Mouse (Mus musculus) ES-Bruce4 (cell line): ENCODE measurements around the gene Nos3.

Source experiments
- CTCF ChIP-seq: IDR thresholded peaks from one replicate; pipeline ENCODE4 v1.8.1; 2011; ENCODE audit warnings: low read depth, low read length
- POLR2A ChIP-seq: IDR thresholded peaks from one replicate; pipeline ENCODE4 v1.8.1; 2011; ENCODE audit warnings: low read length; ENCODE audit not compliant: insufficient read depth

DNA sequence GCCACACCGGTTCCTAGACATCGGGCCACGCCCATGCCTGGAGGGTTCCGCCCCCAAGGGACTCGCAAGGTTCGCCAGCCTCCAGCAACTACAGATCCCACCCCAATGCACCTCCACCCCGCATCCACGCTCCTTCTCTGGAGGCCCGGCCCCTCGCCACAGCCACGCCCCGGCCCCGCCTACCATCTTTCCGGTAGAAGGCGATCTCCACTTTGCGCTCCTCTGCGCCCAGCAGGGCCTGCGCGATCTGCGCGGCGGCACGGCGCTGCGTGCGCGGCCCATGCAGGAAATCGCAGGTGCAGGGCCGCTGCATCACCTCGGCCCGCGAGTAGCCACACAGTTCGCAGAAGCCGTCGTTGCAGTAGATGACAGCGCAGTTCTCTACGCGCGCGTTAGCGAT is 16.5 kb upstream of the Nos3 start:
- TF ChIP-seq POLR2A, result peak; percentile 41
- no peak for TF ChIP-seq CTCF
